Mouse (Mus musculus) hindbrain, postnatal 0 days (tissue): ENCODE measurements at regions not wholly inside any gene's neighbourhood (a gene's known extent, or its start where the extent isn't known, plus 50 kb on each side); places are given as distances from the start of the nearest gene placed in this dataset.

Experiments used
- ATAC-seq: fragments of 200-750 bp; cut with Nextera tagmentation; 2 replicates; pipeline ENCODE4 v1.8.0; 2017; ENCODE audit warnings: mild to moderate bottlenecking, moderate TSS enrichment, moderate library complexity
- DNase-seq: peaks from one replicate; pipeline ENCODE4 v3.0.0-alpha.2; 2015; ENCODE audit warnings: low spot score
- H3K27ac ChIP-seq: fragments of 300-500 bp; sonication (generic); 2 replicates; pipeline ENCODE4 v1.5.1; 2014; ENCODE audit warnings: mild to moderate bottlenecking
- H3K27me3 ChIP-seq: fragments of 300-500 bp; sonication (generic); 2 replicates; pipeline ENCODE4 v1.6.1; 2014; ENCODE audit warnings: low read length, mixed read lengths; ENCODE audit not compliant: insufficient read depth
- H3K36me3 ChIP-seq: fragments of 300-500 bp; sonication (generic); 2 replicates; pipeline ENCODE4 v1.6.1; 2014; ENCODE audit warnings: low read length, mixed read lengths; ENCODE audit not compliant: insufficient read depth
- H3K4me1 ChIP-seq: fragments of 300-500 bp; sonication (generic); 2 replicates; pipeline ENCODE4 v1.6.1; 2014; ENCODE audit warnings: antibody characterized with exemption, low read length, mixed read lengths; ENCODE audit not compliant: insufficient read depth
- H3K4me2 ChIP-seq: fragments of 300-500 bp; sonication (generic); 2 replicates; pipeline ENCODE4 v1.6.1; 2014; ENCODE audit warnings: low read depth, mild to moderate bottlenecking, low read length, moderate library complexity, mixed read lengths
- H3K4me3 ChIP-seq: fragments of 300-500 bp; sonication (generic); 2 replicates; pipeline ENCODE4 v1.5.1; 2014; ENCODE audit warnings: low read length
- H3K9ac ChIP-seq: fragments of 300-500 bp; sonication (generic); replicated peaks from 2 replicates; pipeline ENCODE4 v1.6.1; 2014; ENCODE audit warnings: mild to moderate bottlenecking, low read length, moderate library complexity, mixed read lengths
- H3K9me3 ChIP-seq: fragments of 300-500 bp; sonication (generic); 2 replicates; pipeline ENCODE4 v1.6.1; 2016; ENCODE audit warnings: low read length, mixed read lengths
- CTCF ChIP-seq: IDR thresholded peaks from 2 replicates; pipeline ENCODE4 v1.5.1; 2016; ENCODE audit warnings: antibody characterized with exemption, control low read depth, low read depth
- WGBS: fragments of 180-500 bp; shearing (Covaris S2); extraction: QIAGEN DNeasy Blood & Tissue Kit; methylation state at CpG from one replicate; pipeline ENCODE4 v1.1.7; 2014; 5-methylcytosine and 5-hydroxymethylcytosine counted together

- no peak for TF ChIP-seq CTCF
- no peak overlapping the region for H3K4me3 ChIP-seq
- H3K9ac ChIP-seq, result no peak overlapping the region
- H3K9me3 ChIP-seq, result no peaks in the 10 kb centered on the region
- DNase-seq (peak; percentile 60), ATAC-seq (no peak; the same call in 1 of the 2 replicates)
- no peaks in the 10 kb centered on the region for H3K27me3 ChIP-seq
- 51% methylated on average over 2 of the region's 2 CpGs for WGBS
- no peaks in the 10 kb centered on the region for H3K4me1 ChIP-seq
- no peaks in the 10 kb centered on the region for H3K36me3 ChIP-seq
- H3K4me2 ChIP-seq, result no peak overlapping the region
- H3K27ac ChIP-seq, result no peak overlapping the region
Observed at GRCm38 (mm10) chr17:9308507-9308906, 113.4 kb upstream of the Gm17728 start.

DNA sequence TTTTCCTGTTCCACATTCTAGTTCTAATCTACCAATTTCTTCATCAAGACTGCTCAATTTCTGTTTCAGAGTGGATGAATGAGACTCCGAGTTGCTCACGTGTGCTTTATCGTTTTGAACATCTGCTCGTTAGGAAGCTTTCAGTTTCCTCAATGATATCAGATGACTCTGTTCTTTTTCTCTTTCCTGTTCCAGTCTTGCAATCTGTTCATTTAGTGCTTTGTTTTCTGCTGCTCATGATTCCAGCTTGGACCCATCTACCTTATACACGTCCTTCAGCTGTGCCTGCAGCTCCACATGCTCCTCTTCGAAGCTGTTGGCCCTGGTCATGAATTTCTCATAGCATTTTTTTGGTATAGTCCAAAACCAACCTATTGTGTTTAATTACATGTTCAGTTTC lies 99.1 kb upstream of the Gm17728 start:
- TF ChIP-seq CTCF, result no peak
- Histone ChIP-seq H3K4me1 (no peaks in the 10 kb centered on the region), H3K27me3 (no peaks in the 10 kb centered on the region), H3K4me2 (no peak overlapping the region), H3K36me3 (no peaks in the 10 kb centered on the region), H3K9ac (no peak overlapping the region), H3K4me3 (no peak overlapping the region), H3K27ac (no peak overlapping the region), H3K9me3 (no peaks in the 10 kb centered on the region)
- WGBS, result 82% methylated on average over 6 of the region's 6 CpGs
- ATAC-seq (no peak), DNase-seq (no peak)

DNA sequence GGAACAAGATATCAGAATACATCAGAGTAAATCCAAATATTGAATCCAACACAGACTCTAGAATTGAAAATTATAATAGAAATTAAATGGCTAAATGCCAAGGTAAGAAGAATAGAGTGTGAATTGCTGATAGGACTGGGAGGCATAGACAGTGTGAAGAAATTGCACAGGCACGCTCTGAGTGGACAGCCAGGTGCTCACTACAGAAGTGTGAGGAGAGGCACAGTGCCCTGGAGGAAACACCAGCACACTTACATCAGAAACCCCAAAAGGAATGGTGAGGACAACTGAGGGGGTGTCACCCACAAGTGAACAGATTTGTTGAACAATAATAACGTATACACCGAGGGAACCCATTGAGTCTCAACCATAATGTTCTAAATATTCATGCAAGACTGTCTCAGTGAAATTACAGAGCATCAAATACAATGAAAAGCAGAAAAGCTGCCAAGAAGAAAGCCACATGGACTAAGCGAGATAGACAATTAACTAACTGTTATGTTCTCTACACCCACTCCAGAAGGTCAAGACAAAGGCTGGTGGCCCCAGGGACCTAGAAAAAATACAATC lies 92.9 kb upstream of the Gm17728 start:
- 67% methylated on average over 4 of the region's 4 CpGs for WGBS
- ATAC-seq (no peak), DNase-seq (no peak)
- no peak overlapping the region for H3K4me2 ChIP-seq
- no peaks in the 10 kb centered on the region for H3K36me3 ChIP-seq
- H3K9ac ChIP-seq, result no peak overlapping the region
- H3K4me3 ChIP-seq, result no peak overlapping the region
- H3K27me3 ChIP-seq, result no peaks in the 10 kb centered on the region
- no peak for TF ChIP-seq CTCF
- H3K4me1 ChIP-seq, result no peaks in the 10 kb centered on the region
- no peaks in the 10 kb centered on the region for H3K9me3 ChIP-seq
- no peak overlapping the region for H3K27ac ChIP-seq

- Histone ChIP-seq H3K27ac (no peak overlapping the region), H3K9me3 (no peaks in the 10 kb centered on the region), H3K9ac (no peak overlapping the region), H3K4me2 (no peak overlapping the region), H3K4me1 (no peaks in the 10 kb centered on the region), H3K27me3 (no peaks in the 10 kb centered on the region), H3K36me3 (no peaks in the 10 kb centered on the region), H3K4me3 (no peak overlapping the region)
- no peak for TF ChIP-seq CTCF
- DNase-seq (no peak), ATAC-seq (no peak)
- WGBS, result 37% methylated on average over 5 of the region's 5 CpGs
Observed at GRCm38 (mm10) chr17:9357572-9358159, 64.2 kb upstream of the Gm17728 start.
